Mouse (Mus musculus): Measurements from ENCODE around the gene Foxo1. TPM values are rescaled to one million over a fixed set of nuclear protein-coding genes. Genes with fewer than 3 reads are reported as not detected.

The Foxo1 gene
- total and polyA plus RNA-seq, 2 experiments from 2014 or later, result 3.6 to 4.7 TPM

DNA sequence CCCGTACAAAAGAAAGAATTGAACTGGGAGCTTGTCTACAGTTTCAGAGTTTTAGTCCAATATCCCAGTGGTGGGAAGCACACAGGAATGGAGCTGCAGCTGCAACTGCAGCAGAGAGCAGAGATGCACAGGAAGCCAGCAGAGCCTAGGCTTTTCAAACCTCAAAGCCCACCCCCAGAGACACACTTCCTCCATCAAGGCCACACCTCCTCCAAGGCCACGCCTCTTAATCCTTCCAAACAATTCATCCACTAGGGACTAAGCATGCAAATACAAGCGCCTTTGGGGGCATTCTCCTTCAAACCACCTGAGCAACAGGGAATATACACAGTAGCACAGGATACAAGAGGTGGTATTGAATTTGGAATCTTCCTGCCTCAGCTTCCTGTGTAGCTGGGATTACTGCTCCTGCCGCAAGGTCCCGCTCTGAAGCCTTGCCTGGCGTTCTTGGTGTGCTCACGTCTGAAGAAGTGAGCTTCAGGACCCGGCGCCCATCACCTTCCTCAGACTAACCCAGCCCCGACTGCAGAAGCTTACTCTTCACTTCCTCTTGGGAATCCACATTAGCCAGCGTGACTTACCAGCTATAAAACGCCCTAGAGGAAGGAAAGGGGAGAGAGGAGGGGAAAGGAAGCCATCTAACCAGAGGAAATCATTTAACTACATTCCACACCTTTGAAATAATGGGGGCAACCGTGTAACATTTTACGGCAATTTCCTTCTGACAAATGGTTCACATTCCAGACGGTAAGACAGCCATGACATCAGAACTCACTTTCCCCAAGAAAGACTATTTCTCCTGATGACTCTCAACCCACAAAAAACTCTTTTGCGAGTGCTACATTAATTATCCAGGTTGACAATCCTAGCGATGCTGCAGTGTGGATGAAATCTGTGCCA, 122.9 kb downstream of the Foxo1 start:
- H3K4me2 ChIP-seq (ENCODE audit: low read depth, low read length), result no peak overlapping the region
- TF ChIP-seq CTCF (IDR thresholded peaks at IDR 0.05; ENCODE audit: low read depth), result no peak
- TF ChIP-seq EP300 (IDR thresholded peaks at IDR 0.05; ENCODE audit: low read depth), result no peak
- no peak for DNase-seq (ENCODE audit: low spot score)
- H3K4me1 ChIP-seq (ENCODE audit: control insufficient read depth, insufficient read depth), result peaks cover 7% of the 10 kb centered on the region; the same call in 1 of the 2 replicates
- H3K9me3 ChIP-seq (replicated peaks; ENCODE audit: control insufficient read depth, low read length), result no peaks in the 10 kb centered on the region
- no peaks in the 10 kb centered on the region for H3K36me3 ChIP-seq (replicated peaks; ENCODE audit: control insufficient read depth, insufficient read depth, low read length)
- H3K9ac ChIP-seq (replicated peaks; ENCODE audit: low read depth, low read length), result no peak overlapping the region
- no peak overlapping the region for H3K4me3 ChIP-seq (ENCODE audit: low read depth, low read length)
- H3K27me3 ChIP-seq (ENCODE audit: control insufficient read depth, insufficient read depth, low read length), result no peaks in the 10 kb centered on the region
- no peak overlapping the region for H3K27ac ChIP-seq (ENCODE audit: low read depth)
- ATAC-seq (ENCODE audit: insufficient read depth, low read depth), result no peak
- WGBS, result 69% methylated on average over 17 of the region's 17 CpGs

GRCm38 (mm10) chr3:52391897-52392296, 123.8 kb downstream of the Foxo1 start:
- H3K4me1 ChIP-seq (ENCODE audit: control insufficient read depth, insufficient read depth), result peaks cover 7% of the 10 kb centered on the region; the same call in 1 of the 2 replicates
- TF ChIP-seq CTCF (IDR thresholded peaks at IDR 0.05; ENCODE audit: low read depth) (no peak), EP300 (IDR thresholded peaks at IDR 0.05; ENCODE audit: low read depth) (no peak)
- H3K4me2 ChIP-seq (ENCODE audit: low read depth, low read length), result no peak overlapping the region
- DNase-seq (ENCODE audit: low spot score) (no peak), ATAC-seq (ENCODE audit: insufficient read depth, low read depth) (no peak)
- H3K27ac ChIP-seq (ENCODE audit: low read depth), result no peak overlapping the region
- H3K9ac ChIP-seq (replicated peaks; ENCODE audit: low read depth, low read length), result no peak overlapping the region
- H3K27me3 ChIP-seq (ENCODE audit: control insufficient read depth, insufficient read depth, low read length), result no peaks in the 10 kb centered on the region
- WGBS, result 83% methylated on average over 6 of the region's 6 CpGs
- no peaks in the 10 kb centered on the region for H3K36me3 ChIP-seq (replicated peaks; ENCODE audit: control insufficient read depth, insufficient read depth, low read length)
- no peaks in the 10 kb centered on the region for H3K9me3 ChIP-seq (replicated peaks; ENCODE audit: control insufficient read depth, low read length)
- H3K4me3 ChIP-seq (ENCODE audit: low read depth, low read length), result no peak overlapping the region

DNA sequence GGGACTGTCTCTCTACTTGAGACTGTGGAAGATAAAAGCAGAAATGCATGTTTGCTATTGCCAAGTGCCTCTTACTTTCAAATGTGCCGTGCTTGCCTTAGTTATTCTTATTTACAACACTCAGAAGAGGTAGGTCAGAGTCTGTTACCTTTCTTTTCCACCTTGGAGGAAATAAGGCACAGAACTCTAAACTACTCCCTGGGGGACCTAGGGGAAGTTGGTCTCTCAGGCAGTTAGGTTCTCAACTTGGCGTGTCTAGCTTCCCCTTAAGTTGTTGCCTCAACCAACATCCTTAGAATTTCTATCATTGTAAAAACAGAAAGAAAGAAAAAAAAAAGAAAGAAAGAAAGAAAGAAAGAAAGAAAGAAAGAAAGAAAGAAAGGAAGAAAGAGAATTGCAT, 124.4 kb downstream of the Foxo1 start:
- Histone ChIP-seq H3K4me3 (ENCODE audit: low read depth, low read length) (no peak overlapping the region), H3K9ac (replicated peaks; ENCODE audit: low read depth, low read length) (no peak overlapping the region), H3K27me3 (ENCODE audit: control insufficient read depth, insufficient read depth, low read length) (no peaks in the 10 kb centered on the region), H3K9me3 (replicated peaks; ENCODE audit: control insufficient read depth, low read length) (no peaks in the 10 kb centered on the region), H3K36me3 (replicated peaks; ENCODE audit: control insufficient read depth, insufficient read depth, low read length) (no peaks in the 10 kb centered on the region), H3K4me2 (ENCODE audit: low read depth, low read length) (no peak overlapping the region), H3K4me1 (ENCODE audit: control insufficient read depth, insufficient read depth) (0 out of 2 replicates have a peak, but pooled peaks cover 4% of the 10 kb centered on the region), H3K27ac (ENCODE audit: low read depth) (no peak overlapping the region)
- DNase-seq (ENCODE audit: low spot score), result no peak
- WGBS, result 60% methylated on average over 2 of the region's 2 CpGs
- ATAC-seq (ENCODE audit: insufficient read depth, low read depth), result no peak
- TF ChIP-seq EP300 (IDR thresholded peaks at IDR 0.05; ENCODE audit: low read depth) (no peak), CTCF (IDR thresholded peaks at IDR 0.05; ENCODE audit: low read depth) (no peak)

GRCm38 (mm10) chr3:52393171-52393570, 125.0 kb downstream of the Foxo1 start:
- Histone ChIP-seq H3K27me3 (ENCODE audit: control insufficient read depth, insufficient read depth, low read length) (no peaks in the 10 kb centered on the region), H3K4me1 (ENCODE audit: control insufficient read depth, insufficient read depth) (0 out of 2 replicates have a peak, but pooled peaks cover 3% of the 10 kb centered on the region), H3K9me3 (replicated peaks; ENCODE audit: control insufficient read depth, low read length) (no peaks in the 10 kb centered on the region), H3K4me2 (ENCODE audit: low read depth, low read length) (no peak overlapping the region), H3K27ac (ENCODE audit: low read depth) (no peak overlapping the region), H3K36me3 (replicated peaks; ENCODE audit: control insufficient read depth, insufficient read depth, low read length) (no peaks in the 10 kb centered on the region), H3K9ac (replicated peaks; ENCODE audit: low read depth, low read length) (no peak overlapping the region), H3K4me3 (ENCODE audit: low read depth, low read length) (no peak overlapping the region)
- 56% methylated on average over 10 of the region's 10 CpGs for WGBS
- DNase-seq (ENCODE audit: low spot score), result no peak
- ATAC-seq (ENCODE audit: insufficient read depth, low read depth), result no peak
- TF ChIP-seq CTCF (IDR thresholded peaks at IDR 0.05; ENCODE audit: low read depth) (no peak), EP300 (IDR thresholded peaks at IDR 0.05; ENCODE audit: low read depth) (no peak)

DNA sequence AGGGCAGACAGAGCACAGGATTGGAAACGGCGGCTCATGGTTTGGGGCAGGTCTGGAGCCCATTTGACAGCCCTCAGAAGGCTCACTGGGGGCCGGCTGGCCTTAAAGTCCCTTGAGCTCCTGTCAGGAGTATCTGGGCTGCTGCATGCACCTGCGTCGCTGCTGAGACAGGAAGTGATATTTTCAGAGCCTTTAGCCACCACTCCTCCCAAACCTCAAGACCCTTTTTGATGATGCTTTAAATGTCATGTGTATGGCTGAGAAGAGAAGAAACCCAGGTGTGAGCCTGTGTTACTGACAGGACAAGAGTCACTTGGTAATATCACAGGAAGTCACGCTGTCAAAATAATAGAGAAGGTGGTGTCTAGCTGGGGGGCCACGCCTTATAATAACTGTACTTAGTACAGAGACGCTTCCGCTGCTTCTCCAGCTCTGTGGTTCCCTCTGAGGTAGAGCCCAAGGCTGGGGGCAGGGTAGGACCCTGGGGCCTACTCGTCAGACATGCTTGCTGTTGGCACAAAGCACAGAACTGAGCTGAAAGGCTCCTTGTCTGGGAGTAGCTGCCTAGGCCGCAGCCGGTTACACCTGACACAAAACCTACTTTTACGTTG, 128.1 kb downstream of the Foxo1 start:
- 78% methylated on average over 13 of the region's 13 CpGs for WGBS
- no peaks in the 10 kb centered on the region for H3K9me3 ChIP-seq (replicated peaks; ENCODE audit: control insufficient read depth, low read length)
- H3K9ac ChIP-seq (replicated peaks; ENCODE audit: low read depth, low read length), result no peak overlapping the region
- no peak for DNase-seq (ENCODE audit: low spot score)
- no peak for TF ChIP-seq EP300 (IDR thresholded peaks at IDR 0.05; ENCODE audit: low read depth)
- no peak for TF ChIP-seq CTCF (IDR thresholded peaks at IDR 0.05; ENCODE audit: low read depth)
- no peaks in the 10 kb centered on the region for H3K36me3 ChIP-seq (replicated peaks; ENCODE audit: control insufficient read depth, insufficient read depth, low read length)
- no peak overlapping the region; the same call in 1 of the 2 replicates for H3K27ac ChIP-seq (ENCODE audit: low read depth)
- H3K4me1 ChIP-seq (ENCODE audit: control insufficient read depth, insufficient read depth), result peaks cover 11% of the 10 kb centered on the region; the same call in 1 of the 2 replicates
- H3K4me2 ChIP-seq (ENCODE audit: low read depth, low read length), result no peak overlapping the region
- no peaks in the 10 kb centered on the region for H3K27me3 ChIP-seq (ENCODE audit: control insufficient read depth, insufficient read depth, low read length)
- no peak overlapping the region for H3K4me3 ChIP-seq (ENCODE audit: low read depth, low read length)
- ATAC-seq (ENCODE audit: insufficient read depth, low read depth), result no peak
